Mouse (Mus musculus): ENCODE results near the gene Gm42957.
"Not testable (repeated sequence)": the region's sequence is repeated elsewhere in the genome, so short reads cannot be mapped to it uniquely, and the experiment has no call there.

Gm42957 gene

GRCm38 (mm10) chr3:96634928-96635879, at the start of gene Gm42957, which contains the start of gene Pex11b:
Gm42957 (plus strand) TSS chr3:96635474.
Pex11b (plus strand) TSS chr3:96635376.
- DNase-seq (ENCODE audit: low read depth, low spot score) = peak; percentile 70

- DNase-seq (ENCODE audit: low read depth, low spot score) = no peak
Measured at GRCm38 (mm10) chr3:96590657-96591056, 44.6 kb upstream of the Gm42957 start.

- no peak for DNase-seq (ENCODE audit: low read depth, low spot score)
Measured at GRCm38 (mm10) chr3:96593374-96593773, 41.9 kb upstream of the Gm42957 start.

GRCm38 (mm10) chr3:96593790-96594560, 41.3 kb upstream of the Gm42957 start, which contains the start of gene Polr3gl:
Polr3gl (minus strand) TSS chr3:96594181.
- DNase-seq (ENCODE audit: low read depth, low spot score) = peak; percentile 90

GRCm38 (mm10) chr3:96594851-96595250, 40.4 kb upstream of the Gm42957 start:
- no peak for DNase-seq (ENCODE audit: low read depth, low spot score)

- no peak for DNase-seq (ENCODE audit: low read depth, low spot score)
Measured at GRCm38 (mm10) chr3:96595661-96596060, 39.6 kb upstream of the Gm42957 start.

- no peak for DNase-seq (ENCODE audit: low read depth, low spot score)
Measured at GRCm38 (mm10) chr3:96596228-96596707, 39.0 kb upstream of the Gm42957 start, which contains the start of gene Ankrd34a. Ankrd34a (plus strand) TSS chr3:96596636.

- DNase-seq (ENCODE audit: low read depth, low spot score) = no peak
Measured at GRCm38 (mm10) chr3:96596855-96597254, 38.4 kb upstream of the Gm42957 start.

GRCm38 (mm10) chr3:96597435-96597891, 37.8 kb upstream of the Gm42957 start:
- DNase-seq (ENCODE audit: low read depth, low spot score) = no peak

- no peak for DNase-seq (ENCODE audit: low read depth, low spot score)
Measured at GRCm38 (mm10) chr3:96598156-96599068, 36.9 kb upstream of the Gm42957 start.

- DNase-seq (ENCODE audit: low read depth, low spot score) = no peak
Measured at GRCm38 (mm10) chr3:96599069-96599393, 36.2 kb upstream of the Gm42957 start.

- DNase-seq (ENCODE audit: low read depth, low spot score) = no peak
Measured at GRCm38 (mm10) chr3:96599411-96599810, 35.9 kb upstream of the Gm42957 start.

- peak; percentile 95 for DNase-seq (ENCODE audit: low read depth, low spot score)
Measured at GRCm38 (mm10) chr3:96600639-96601250, 34.5 kb upstream of the Gm42957 start, which contains the start of gene Lix1l. Lix1l (plus strand) TSS chr3:96601149.

GRCm38 (mm10) chr3:96601251-96601787, 34.0 kb upstream of the Gm42957 start:
- DNase-seq (ENCODE audit: low read depth, low spot score) = no peak

- DNase-seq (ENCODE audit: low read depth, low spot score) = no peak
Measured at GRCm38 (mm10) chr3:96601941-96602703, 33.2 kb upstream of the Gm42957 start.

GRCm38 (mm10) chr3:96602704-96603084, 32.6 kb upstream of the Gm42957 start:
- DNase-seq (ENCODE audit: low read depth, low spot score) = no peak

GRCm38 (mm10) chr3:96603311-96603710, 32.0 kb upstream of the Gm42957 start:
- DNase-seq (ENCODE audit: low read depth, low spot score) = no peak

- not testable (repeated sequence) for DNase-seq (ENCODE audit: low read depth, low spot score)
Measured at GRCm38 (mm10) chr3:96606007-96606406, 29.3 kb upstream of the Gm42957 start.

GRCm38 (mm10) chr3:96606618-96607017, 28.7 kb upstream of the Gm42957 start:
- DNase-seq (ENCODE audit: low read depth, low spot score) = no peak
